Mouse (Mus musculus) CH12.LX (cell line): ENCODE measurements around the gene Myocos. TPM values are rescaled to one million over a fixed set of nuclear protein-coding genes. Genes with fewer than 3 reads are reported as not detected.

Experiments
- DNase-seq: peaks from one replicate; pipeline ENCODE4 v3.0.0-alpha.2; 2013; ENCODE audit errors: extremely low read depth
- H3K27ac ChIP-seq: 2 replicates; pipeline ENCODE4 v1.5.1; 2012; ENCODE audit warnings: low read depth, mild to moderate bottlenecking, control low read depth, moderate library complexity; ENCODE audit not compliant: insufficient read depth
- H3K27me3 ChIP-seq: replicated peaks from 2 replicates; pipeline ENCODE3; 2012; ENCODE audit warnings: inconsistent platforms
- H3K36me3 ChIP-seq, 2 experiments: replicated peaks in 1 of 2; 2 replicates each; pipeline versions ENCODE3 to v1.6.1; 2012; ENCODE audit warnings: inconsistent platforms in 1 of 2, low read length in 1 of 2, mild to moderate bottlenecking in 1 of 2, mixed read lengths in 1 of 2, moderate library complexity in 1 of 2; ENCODE audit not compliant: control insufficient read depth in 1 of 2, insufficient read depth in 1 of 2
- H3K4me1 ChIP-seq, 2 experiments: 2 replicates each; pipeline ENCODE4 v1.6.1; 2012; ENCODE audit warnings: inconsistent platforms in 1 of 2, moderate library complexity in 1 of 2; ENCODE audit not compliant: insufficient read depth in 2 of 2, control insufficient read depth in 1 of 2
- H3K4me2 ChIP-seq: 2 replicates; pipeline ENCODE4 v1.6.1; 2012; ENCODE audit warnings: low read depth, mild to moderate bottlenecking, control low read depth; ENCODE audit not compliant: poor library complexity, insufficient read depth, severe bottlenecking
- H3K4me3 ChIP-seq, 3 experiments: fragments of 150-350 bp in 1 of 3; sonication (generic) in 1 of 3; replicated peaks in 1 of 3; 2 replicates each; pipeline versions ENCODE3 to v1.5.1; 2011 to 2012; ENCODE audit warnings: low read depth in 2 of 3, low read length in 2 of 3, mild to moderate bottlenecking in 2 of 3, moderate library complexity in 2 of 3, control low read depth in 1 of 3, improper control_type of control experiment in 1 of 3, inconsistent platforms in 1 of 3, mixed read lengths in 1 of 3; ENCODE audit not compliant: poor library complexity in 1 of 3
- H3K79me2 ChIP-seq: replicated peaks from 2 replicates; pipeline ENCODE4 v1.6.1; 2012; ENCODE audit warnings: mild to moderate bottlenecking, moderate library complexity; ENCODE audit not compliant: control insufficient read depth, poor library complexity, insufficient read depth, severe bottlenecking; ENCODE audit errors: extremely low read depth
- H3K9ac ChIP-seq: 2 replicates; pipeline ENCODE4 v1.6.1; 2012; ENCODE audit warnings: low read depth, mild to moderate bottlenecking, control low read depth, moderate library complexity; ENCODE audit not compliant: insufficient read depth
- H3K9me3 ChIP-seq: replicated peaks from 2 replicates; pipeline ENCODE3; 2012; ENCODE audit warnings: low read length, inconsistent platforms, mixed read lengths
- ELF1 ChIP-seq: IDR thresholded peaks from 2 replicates; pipeline ENCODE4 v1.6.1; 2014; ENCODE audit warnings: low read depth, mild to moderate bottlenecking, inconsistent platforms, low read length, improper control_type of control experiment
- GABPA ChIP-seq: IDR thresholded peaks from 2 replicates; pipeline ENCODE4 v1.6.1; 2012; ENCODE audit warnings: low read depth, low read length, improper control_type of control experiment, inconsistent platforms; ENCODE audit not compliant: insufficient replicate concordance
- HCFC1 ChIP-seq: IDR thresholded peaks from 2 replicates; pipeline ENCODE4 v1.6.1; 2012; ENCODE audit warnings: low read depth, mild to moderate bottlenecking, inconsistent platforms, low read length, improper control_type of control experiment
- MAFK ChIP-seq: IDR thresholded peaks from 2 replicates; pipeline ENCODE4 v1.6.1; 2011; ENCODE audit warnings: low read length, improper control_type of control experiment; ENCODE audit not compliant: insufficient replicate concordance
- MAX ChIP-seq: IDR thresholded peaks from 2 replicates; pipeline ENCODE4 v1.6.1; 2011; ENCODE audit warnings: low read length, improper control_type of control experiment
- MEF2A ChIP-seq: IDR thresholded peaks from 2 replicates; pipeline ENCODE4 v1.6.1; 2014; ENCODE audit warnings: low read depth, mild to moderate bottlenecking, inconsistent platforms, low read length, improper control_type of control experiment, borderline replicate concordance
- MXI1 ChIP-seq: IDR thresholded peaks from 2 replicates; pipeline ENCODE4 v1.6.1; 2011; ENCODE audit warnings: mild to moderate bottlenecking, low read depth, low read length, improper control_type of control experiment
- MYC ChIP-seq: IDR thresholded peaks from 2 replicates; pipeline ENCODE4 v1.6.1; 2011; ENCODE audit warnings: low read depth, mild to moderate bottlenecking, improper control_type of control experiment, low read length
- NRF1 ChIP-seq: IDR thresholded peaks from 2 replicates; pipeline ENCODE4 v1.6.1; 2014; ENCODE audit warnings: low read depth, mild to moderate bottlenecking, inconsistent platforms, low read length, improper control_type of control experiment, moderate library complexity
- POLR2A ChIP-seq: IDR thresholded peaks from 2 replicates; pipeline ENCODE4 v1.6.1; 2011; ENCODE audit warnings: low read depth, mild to moderate bottlenecking, improper control_type of control experiment, low read length
- POLR2AphosphoS2 ChIP-seq: IDR thresholded peaks from 2 replicates; pipeline ENCODE4 v1.6.1; 2011; ENCODE audit warnings: low read depth, low read length, improper control_type of control experiment
- RAD21 ChIP-seq: IDR thresholded peaks from 2 replicates; pipeline ENCODE4 v1.6.1; 2011; ENCODE audit warnings: low read depth, mild to moderate bottlenecking, low read length, improper control_type of control experiment, moderate library complexity
- SIN3A ChIP-seq: IDR thresholded peaks from 2 replicates; pipeline ENCODE4 v1.6.1; 2012; ENCODE audit warnings: low read length, improper control_type of control experiment, inconsistent platforms
- SMC3 ChIP-seq: IDR thresholded peaks from 2 replicates; pipeline ENCODE4 v1.6.1; 2011; ENCODE audit warnings: low read depth, low read length, improper control_type of control experiment
- TCF12 ChIP-seq: IDR thresholded peaks from 2 replicates; pipeline ENCODE4 v1.6.1; 2014; ENCODE audit warnings: low read depth, mild to moderate bottlenecking, inconsistent platforms, low read length, improper control_type of control experiment
- ZNF384 ChIP-seq: IDR thresholded peaks from 2 replicates; pipeline ENCODE4 v1.6.1; 2012; ENCODE audit warnings: low read depth, low read length, improper control_type of control experiment, inconsistent platforms
- dilution Hi-C: fragments of 300-500 bp; cut with MboI; formaldehyde crosslinking; loops from 2 replicates; pipeline ENCODE4 v1.14.3; 2020; ENCODE audit warnings: low sequenced_read_pairs; ENCODE audit not compliant: extremely low pct_unique_long_range_greater_than_20kb, extremely low pct_ligation_motif_present
- in situ Hi-C: fragments of 300-500 bp; cut with MboI; formaldehyde crosslinking; loops from 3 replicates; pipeline ENCODE4 v1.14.3; 2019; ENCODE audit warnings: low sequenced_read_pairs, low pct_ligation_motif_present, low pct_unique_long_range_greater_than_20kb, mixed read lengths
- polyA plus RNA-seq: library from polyadenylated mRNA; unstranded; fragments of >175 nt; gene quantifications from 2 replicates; pipeline ENCODE4 v1.2.1, GENCODE M21; 2012; ENCODE audit warnings: low read depth; ENCODE audit not compliant: insufficient read length
- total RNA-seq, 2 experiments: library from RNA; depleted of rRNA; stranded (reverse); fragments of 300-350 nt in 1 of 2; fragments of >200 nt in 1 of 2; gene quantifications; 2 replicates each; pipeline ENCODE4 v1.2.3; 2012 to 2014

Gene Myocos
- total RNA-seq (2012; rRNA removed) (not detected in 2 replicates), total RNA-seq (2014; rRNA removed) (not detected in 2 replicates), polyA plus RNA-seq (not detected in 2 replicates)

- Histone ChIP-seq H3K27me3 (no peaks in the 10 kb centered on the region), H3K36me3 (no peaks in the 10 kb centered on the region), H3K4me2 (no peak within 1 kb of the TSS), H3K4me3 (no peak within 1 kb of the TSS), H3K79me2 (no peaks in the 10 kb centered on the region), H3K9me3 (no peaks in the 10 kb centered on the region), H3K27ac (no peak within 1 kb of the TSS), H3K9ac (no peak within 1 kb of the TSS), H3K4me1 (peaks cover 0 to 15% of the 10 kb centered on the region in 2 experiments; a peak in 3 of 4 replicates)
- no peak for DNase-seq
- dilution Hi-C loops (no loop called here), in situ Hi-C loops (no loop called here)
- TF ChIP-seq HCFC1: no peak
- TF ChIP-seq POLR2AphosphoS2: no peak
- TF ChIP-seq MYC: no peak
- no peak for TF ChIP-seq MAX
- TF ChIP-seq MXI1: no peak
- no peak for TF ChIP-seq SIN3A
- no peak for TF ChIP-seq GABPA
- TF ChIP-seq SMC3: no peak
- TF ChIP-seq ZNF384: no peak
- TF ChIP-seq ELF1: no peak
- TF ChIP-seq NRF1: no peak
- no peak for TF ChIP-seq TCF12
- no peak for TF ChIP-seq POLR2A
Observed at GRCm38 (mm10) chr1:162658119-162658518, at the start of gene Myocos. Gene Myocos, minus strand, starts transcription at chr1:162658219.

- no peak for DNase-seq
- H3K27me3 ChIP-seq: no peaks in the 10 kb centered on the region
- H3K4me2 ChIP-seq: no peak overlapping the region
- H3K79me2 ChIP-seq: peaks cover 13% of the 10 kb centered on the region; the same call in 1 of the 2 replicates
- H3K27ac ChIP-seq: no peak overlapping the region
- H3K4me1 ChIP-seq: no peaks in the 10 kb centered on the region
- H3K36me3 ChIP-seq: peaks cover 57 to 96% of the 10 kb centered on the region in 2 experiments
- no peak for TF ChIP-seq MAFK
- TF ChIP-seq MEF2A: no peak
- TF ChIP-seq SMC3: no peak
- TF ChIP-seq RAD21: no peak
- no peak for TF ChIP-seq SIN3A
- H3K9ac ChIP-seq: no peak overlapping the region
- in situ Hi-C loops: no loop called here
- dilution Hi-C loops: no loop called here
- H3K9me3 ChIP-seq: no peaks in the 10 kb centered on the region
- H3K4me3 ChIP-seq: no peak overlapping the region
Observed at GRCm38 (mm10) chr1:162700389-162701066, 42.5 kb upstream of the Myocos start.
